Mouse (Mus musculus): Measurements from ENCODE around the gene Rnaseh2a. TPM values are rescaled to one million over a fixed set of nuclear protein-coding genes. Genes with fewer than 3 reads are reported as not detected.
A peak's percentile ranks its signal among the peaks of the same experiment; 100 is the strongest.

The Rnaseh2a gene
- total RNA-seq, 1 experiment, result 160 TPM

GRCm38 (mm10) chr8:84913502-84913900 is 56.1 kb downstream of the Rnaseh2a start:
- Histone ChIP-seq H3K9me3 (ENCODE audit: control insufficient read depth, insufficient read depth, low read depth, low read length) (no peaks in the 10 kb centered on the region), H3K27ac (ENCODE audit: insufficient read depth, low read depth, low read length, poor library complexity, severe bottlenecking) (peak overlapping the region; percentile 73), H3K36me3 (ENCODE audit: control insufficient read depth, insufficient read depth, low read length, poor library complexity, severe bottlenecking) (peaks cover 20% of the 10 kb centered on the region), H3K9ac (ENCODE audit: insufficient read depth, low read depth, low read length, poor library complexity, severe bottlenecking) (peak overlapping the region; percentile 87), H3K4me1 (ENCODE audit: control insufficient read depth in 2 of 2, insufficient read depth in 2 of 2, low read length in 2 of 2, poor library complexity in 1 of 2) (peaks cover 3 to 27% of the 10 kb centered on the region in 2 experiments; a peak in 3 of 4 replicates), H3K4me3 (ENCODE audit: insufficient read depth in 1 of 2, low read depth in 1 of 2, low read length in 2 of 2, poor library complexity in 1 of 2, severe bottlenecking in 1 of 2) (peak overlapping the region; percentile 67 to 86)
- TF ChIP-seq HCFC1 (IDR thresholded peaks at IDR 0.05; ENCODE audit: borderline replicate concordance, insufficient read depth, low read length) (no peak), MAFK (IDR thresholded peaks at IDR 0.05; ENCODE audit: insufficient read depth, low read depth, low read length) (no peak), ZC3H11A (IDR thresholded peaks at IDR 0.05; ENCODE audit: borderline replicate concordance, low read depth, low read length) (no peak), CHD2 (IDR thresholded peaks at IDR 0.05; ENCODE audit: low read depth, low read length) (no peak), ZNF384 (IDR thresholded peaks at IDR 0.05; ENCODE audit: low read depth, low read length) (no peak)
- in situ Hi-C loops (cut with MboI; ENCODE audit: low sequenced_read_pairs in 2 of 2, unreplicated experiment in 2 of 2), result no loop called here
- no peak for DNase-seq (ENCODE audit: low read depth, low spot score)

DNA sequence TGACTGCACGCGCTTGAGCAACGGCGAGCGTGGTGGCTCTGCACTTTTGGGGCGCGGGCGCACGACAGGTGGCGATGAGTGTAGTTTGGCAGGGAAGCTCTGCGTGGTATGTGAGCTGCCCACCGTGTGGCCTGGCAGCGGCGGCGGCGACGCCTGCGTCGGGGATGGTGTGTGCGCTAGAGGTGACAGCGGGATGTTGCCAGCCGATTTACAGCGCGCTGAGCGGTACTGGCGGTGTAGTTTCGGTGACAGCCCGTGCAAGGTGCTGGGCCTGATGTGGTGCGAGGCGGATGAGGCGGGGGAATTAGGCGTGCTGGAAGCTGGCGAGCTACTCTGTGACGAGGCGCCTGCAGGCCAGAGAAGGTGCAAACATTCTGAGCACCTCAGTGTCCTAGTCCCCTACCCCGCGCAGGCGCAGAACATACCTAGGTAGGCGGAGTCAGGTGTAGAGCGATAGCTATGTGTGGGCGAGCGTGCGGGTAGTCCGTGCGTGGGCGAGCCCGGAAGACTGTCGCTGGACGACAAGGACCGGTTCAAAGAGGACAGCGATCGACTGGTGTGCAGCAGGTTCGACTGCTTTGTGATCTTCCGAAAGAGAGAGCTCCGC is 56.6 kb downstream of the Rnaseh2a start:
- H3K27ac ChIP-seq (ENCODE audit: insufficient read depth, low read depth, low read length, poor library complexity, severe bottlenecking), result peak overlapping the region; percentile 73
- TF ChIP-seq ZC3H11A (IDR thresholded peaks at IDR 0.05; ENCODE audit: borderline replicate concordance, low read depth, low read length), result no peak
- TF ChIP-seq HCFC1 (IDR thresholded peaks at IDR 0.05; ENCODE audit: borderline replicate concordance, insufficient read depth, low read length), result no peak
- no peak for TF ChIP-seq ZNF384 (IDR thresholded peaks at IDR 0.05; ENCODE audit: low read depth, low read length)
- TF ChIP-seq CHD2 (IDR thresholded peaks at IDR 0.05; ENCODE audit: low read depth, low read length), result no peak
- TF ChIP-seq MAFK (IDR thresholded peaks at IDR 0.05; ENCODE audit: insufficient read depth, low read depth, low read length), result no peak

DNA sequence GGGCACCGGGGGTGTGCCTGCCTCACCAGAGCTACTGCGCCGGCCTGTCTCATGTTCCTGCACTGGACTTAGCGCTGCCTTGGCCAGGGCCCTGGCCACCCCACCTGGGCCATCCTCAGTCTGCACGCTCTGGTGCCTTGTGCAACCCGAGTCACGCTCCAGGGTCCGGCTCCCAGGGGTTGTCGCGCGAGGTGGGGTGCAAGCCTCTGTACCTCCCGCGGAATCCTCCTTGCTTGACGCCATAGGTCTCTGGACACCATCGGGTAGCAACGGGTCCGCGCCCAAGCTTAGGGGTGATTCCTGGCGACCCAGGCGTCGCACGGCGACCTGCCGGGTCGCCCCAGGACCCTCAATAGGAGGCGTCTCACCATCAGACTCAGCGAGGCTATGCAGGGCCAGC is 57.2 kb downstream of the Rnaseh2a start:
- Histone ChIP-seq H3K36me3 (ENCODE audit: control insufficient read depth, insufficient read depth, low read length, poor library complexity, severe bottlenecking) (peaks cover 18% of the 10 kb centered on the region), H3K9ac (ENCODE audit: insufficient read depth, low read depth, low read length, poor library complexity, severe bottlenecking) (peak overlapping the region; percentile 87), H3K9me3 (ENCODE audit: control insufficient read depth, insufficient read depth, low read depth, low read length) (no peaks in the 10 kb centered on the region), H3K27ac (ENCODE audit: insufficient read depth, low read depth, low read length, poor library complexity, severe bottlenecking) (no peak overlapping the region), H3K4me3 (ENCODE audit: insufficient read depth in 1 of 2, low read depth in 1 of 2, low read length in 2 of 2, poor library complexity in 1 of 2, severe bottlenecking in 1 of 2) (peak overlapping the region; percentile 67 to 86), H3K4me1 (ENCODE audit: control insufficient read depth in 2 of 2, insufficient read depth in 2 of 2, low read length in 2 of 2, poor library complexity in 1 of 2) (peaks cover 0 to 20% of the 10 kb centered on the region in 2 experiments; a peak in 2 of 4 replicates)
- TF ChIP-seq MAFK (IDR thresholded peaks at IDR 0.05; ENCODE audit: insufficient read depth, low read depth, low read length), result no peak
- TF ChIP-seq ZNF384 (IDR thresholded peaks at IDR 0.05; ENCODE audit: low read depth, low read length), result no peak
- TF ChIP-seq CHD2 (IDR thresholded peaks at IDR 0.05; ENCODE audit: low read depth, low read length), result no peak
- TF ChIP-seq HCFC1 (IDR thresholded peaks at IDR 0.05; ENCODE audit: borderline replicate concordance, insufficient read depth, low read length), result no peak
- TF ChIP-seq ZC3H11A (IDR thresholded peaks at IDR 0.05; ENCODE audit: borderline replicate concordance, low read depth, low read length), result no peak
- in situ Hi-C loops (cut with MboI; ENCODE audit: low sequenced_read_pairs in 2 of 2, unreplicated experiment in 2 of 2), result no loop called here
- no peak for DNase-seq (ENCODE audit: low read depth, low spot score)

More for the DNA sequence above, 56.6 kb downstream of the Rnaseh2a start:
- Histone ChIP-seq H3K4me1 (ENCODE audit: control insufficient read depth in 2 of 2, insufficient read depth in 2 of 2, low read length in 2 of 2, poor library complexity in 1 of 2) (peaks cover 0 to 23% of the 10 kb centered on the region in 2 experiments; a peak in 2 of 4 replicates), H3K9me3 (ENCODE audit: control insufficient read depth, insufficient read depth, low read depth, low read length) (no peaks in the 10 kb centered on the region), H3K4me3 (ENCODE audit: insufficient read depth in 1 of 2, low read depth in 1 of 2, low read length in 2 of 2, poor library complexity in 1 of 2, severe bottlenecking in 1 of 2) (peak overlapping the region; percentile 67 to 86), H3K36me3 (ENCODE audit: control insufficient read depth, insufficient read depth, low read length, poor library complexity, severe bottlenecking) (peaks cover 20% of the 10 kb centered on the region), H3K9ac (ENCODE audit: insufficient read depth, low read depth, low read length, poor library complexity, severe bottlenecking) (peak overlapping the region; percentile 87)
- in situ Hi-C loops (cut with MboI; ENCODE audit: low sequenced_read_pairs in 2 of 2, unreplicated experiment in 2 of 2), result no loop called here
- peak; percentile 90 for DNase-seq (ENCODE audit: low read depth, low spot score)

DNA sequence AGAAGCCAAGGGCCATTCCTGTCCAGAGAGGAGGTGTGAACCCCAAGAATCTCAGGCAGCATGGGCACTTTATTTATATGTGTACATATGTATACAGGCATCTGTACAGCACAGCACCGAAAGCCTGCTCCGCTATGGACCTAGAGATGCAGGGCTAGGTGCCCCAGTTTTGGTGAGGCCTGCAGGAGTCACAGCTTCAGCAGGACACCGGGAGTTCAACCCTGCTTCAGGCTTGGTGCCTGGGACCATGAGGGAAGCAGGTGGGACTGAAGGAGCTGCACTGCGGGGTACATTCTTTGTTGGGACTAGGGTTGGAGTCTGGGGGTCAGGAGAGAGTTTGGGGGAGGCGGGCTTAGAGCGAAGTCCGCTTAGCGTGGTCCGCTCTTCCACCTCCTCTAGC is 57.7 kb downstream of the Rnaseh2a start:
- Histone ChIP-seq H3K4me3 (ENCODE audit: insufficient read depth in 1 of 2, low read depth in 1 of 2, low read length in 2 of 2, poor library complexity in 1 of 2, severe bottlenecking in 1 of 2) (peak overlapping the region; percentile 67 to 86; a peak in 2 of 4 replicates), H3K4me1 (ENCODE audit: control insufficient read depth in 2 of 2, insufficient read depth in 2 of 2, low read length in 2 of 2, poor library complexity in 1 of 2) (peaks cover 0 to 20% of the 10 kb centered on the region in 2 experiments; a peak in 2 of 4 replicates), H3K9me3 (ENCODE audit: control insufficient read depth, insufficient read depth, low read depth, low read length) (no peaks in the 10 kb centered on the region), H3K36me3 (ENCODE audit: control insufficient read depth, insufficient read depth, low read length, poor library complexity, severe bottlenecking) (peaks cover 18% of the 10 kb centered on the region), H3K9ac (ENCODE audit: insufficient read depth, low read depth, low read length, poor library complexity, severe bottlenecking) (peak overlapping the region; percentile 87; the same call in 1 of the 2 replicates), H3K27ac (ENCODE audit: insufficient read depth, low read depth, low read length, poor library complexity, severe bottlenecking) (no peak overlapping the region)
- DNase-seq (ENCODE audit: low read depth, low spot score), result no peak
- no peak for TF ChIP-seq CHD2 (IDR thresholded peaks at IDR 0.05; ENCODE audit: low read depth, low read length)
- in situ Hi-C loops (cut with MboI; ENCODE audit: low sequenced_read_pairs in 2 of 2, unreplicated experiment in 2 of 2), result no loop called here

Measured in ES-E14 (cell line).